Mouse (Mus musculus): Measurements from ENCODE around the gene Iscu. TPM values are rescaled to one million over a fixed set of nuclear protein-coding genes. Genes with fewer than 3 reads are reported as not detected.

Iscu gene
- polyA plus RNA-seq (2016; fragmentation: Nextera tagmentation; extraction: Ambion mirVana), result 113 and 117 TPM in 2 replicates

GRCm38 (mm10) chr5:113772450-113772895 lies at the start of gene Iscu, which contains the start of gene Sart3:
TSS of gene Iscu (plus strand) at chr5:113772748.
TSS of gene Sart3 (minus strand) at chr5:113772510.
- no peaks in the 10 kb centered on the region for H3K9me3 ChIP-seq
- ATAC-seq (ENCODE audit: low FRiP score, low read depth), result peak; percentile 84
- peak within 1 kb of the TSS; percentile 100 for H3K4me3 ChIP-seq
- no peaks in the 10 kb centered on the region for H3K27me3 ChIP-seq
- 0% methylated on average over 48 of the region's 49 CpGs for WGBS
- peaks cover 31% of the 10 kb centered on the region for H3K4me1 ChIP-seq
- H3K9ac ChIP-seq (replicated peaks), result peak within 1 kb of the TSS; percentile 92
- H3K36me3 ChIP-seq, result peaks cover 48% of the 10 kb centered on the region
- peak within 1 kb of the TSS; percentile 96 for H3K4me2 ChIP-seq (replicated peaks)
- peak within 1 kb of the TSS; percentile 99 for H3K27ac ChIP-seq (replicated peaks)

DNA sequence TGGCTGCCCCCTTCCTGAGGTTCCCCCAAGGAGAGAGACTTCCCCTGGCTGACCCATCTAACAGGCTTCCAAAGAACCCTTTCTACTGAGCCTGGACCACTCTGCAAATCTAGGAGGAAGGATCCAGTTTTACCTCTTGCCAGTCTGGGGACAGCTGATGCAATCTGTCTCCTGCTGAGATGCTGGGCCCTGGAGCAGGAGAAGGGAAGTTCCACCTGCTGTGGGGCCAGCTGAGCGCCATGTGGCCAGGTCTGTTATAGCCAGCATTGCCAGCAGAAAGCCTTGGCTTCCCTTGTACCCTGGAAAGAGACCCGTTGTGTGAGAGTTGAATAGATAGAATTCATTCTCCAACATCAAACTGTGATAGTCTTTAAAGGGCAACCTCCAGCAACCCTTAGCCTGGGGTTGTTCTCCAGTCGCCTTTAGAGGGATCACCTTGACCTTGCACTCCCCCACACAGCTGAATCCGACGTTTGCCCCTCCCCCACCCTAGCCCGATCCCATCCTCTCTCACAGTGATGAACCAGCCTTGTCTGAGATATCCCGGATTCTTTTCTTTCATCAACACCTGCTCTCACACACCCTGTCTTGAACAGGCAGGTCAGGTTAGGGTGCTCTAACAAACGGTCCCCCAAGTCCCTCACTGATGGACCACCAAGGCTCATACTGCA lies 48.8 kb upstream of the Iscu start:
- Histone ChIP-seq H3K9me3 (no peaks in the 10 kb centered on the region), H3K9ac (replicated peaks) (no peak overlapping the region), H3K36me3 (no peaks in the 10 kb centered on the region), H3K4me1 (peaks cover 10% of the 10 kb centered on the region; the same call in 1 of the 2 replicates), H3K4me3 (no peak overlapping the region), H3K27me3 (peaks cover under 1% of the 10 kb centered on the region; the same call in 1 of the 2 replicates), H3K27ac (replicated peaks) (no peak overlapping the region), H3K4me2 (replicated peaks) (no peak overlapping the region)
- 35% methylated on average over 8 of the region's 8 CpGs for WGBS
- ATAC-seq (ENCODE audit: low FRiP score, low read depth), result no peak

DNA sequence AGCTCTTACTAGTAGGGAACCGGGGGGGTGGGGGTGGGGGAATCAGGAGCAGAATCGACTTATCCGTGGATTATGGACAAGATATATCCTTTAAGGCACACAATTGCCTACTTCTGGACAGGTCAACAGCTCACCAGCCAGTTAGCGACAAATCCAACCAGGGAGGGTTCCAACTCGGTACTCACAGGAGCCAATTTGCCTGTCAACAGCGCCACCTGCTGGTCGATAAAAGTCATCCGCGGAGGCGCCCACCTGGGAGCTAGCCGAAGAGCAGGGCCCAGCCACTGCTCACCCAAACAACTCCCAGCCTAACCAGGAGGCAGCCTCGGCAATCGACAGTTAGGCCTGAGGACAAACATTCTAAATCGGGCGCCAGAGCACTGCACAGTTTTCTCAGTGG lies 48.1 kb upstream of the Iscu start, which contains the start of gene 1700069L16Rik:
Gene 1700069L16Rik (minus strand): TSS at position 327 of the 400 bp plus-strand sequence.
- 3% methylated on average over 15 of the region's 15 CpGs for WGBS
- Histone ChIP-seq H3K27ac (replicated peaks) (no peak within 1 kb of the TSS), H3K9ac (replicated peaks) (no peak within 1 kb of the TSS), H3K36me3 (no peaks in the 10 kb centered on the region), H3K27me3 (no peaks in the 10 kb centered on the region; the same call in 1 of the 2 replicates), H3K4me3 (no peak within 1 kb of the TSS), H3K4me1 (peaks cover 9% of the 10 kb centered on the region; the same call in 1 of the 2 replicates), H3K9me3 (no peaks in the 10 kb centered on the region), H3K4me2 (replicated peaks) (no peak within 1 kb of the TSS)
- ATAC-seq (ENCODE audit: low FRiP score, low read depth), result peak; percentile 27; the same call in 1 of the 2 replicates

GRCm38 (mm10) chr5:113725417-113725816 lies 47.1 kb upstream of the Iscu start:
- 68% methylated on average over 12 of the region's 12 CpGs for WGBS
- Histone ChIP-seq H3K27ac (replicated peaks) (no peak overlapping the region), H3K4me2 (replicated peaks) (no peak overlapping the region), H3K4me3 (no peak overlapping the region), H3K9me3 (no peaks in the 10 kb centered on the region), H3K27me3 (peaks cover 3% of the 10 kb centered on the region; the same call in 1 of the 2 replicates), H3K9ac (replicated peaks) (no peak overlapping the region), H3K36me3 (no peaks in the 10 kb centered on the region), H3K4me1 (peaks cover 9% of the 10 kb centered on the region)
- no peak for ATAC-seq (ENCODE audit: low FRiP score, low read depth)

DNA sequence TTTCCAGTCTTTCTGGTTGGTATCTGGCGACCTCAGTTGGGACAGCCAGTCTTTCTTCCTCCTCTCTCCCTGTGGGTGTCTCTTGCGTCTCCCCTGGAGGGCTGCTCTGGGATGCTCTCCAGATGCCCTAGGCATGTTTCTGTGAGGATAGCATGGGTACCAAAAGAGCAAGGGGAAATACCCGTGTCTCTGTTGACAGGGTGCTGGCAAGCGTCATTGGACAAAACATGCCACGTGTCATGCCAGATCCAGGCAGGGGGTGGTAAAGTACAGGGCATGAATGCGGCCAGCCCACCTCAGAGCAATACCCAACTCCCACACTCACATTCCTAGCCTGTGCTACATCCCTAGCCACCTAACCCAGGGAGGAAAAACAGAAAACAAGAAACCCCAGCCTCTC lies 45.9 kb upstream of the Iscu start:
- peaks cover 15% of the 10 kb centered on the region for H3K4me1 ChIP-seq
- 80% methylated on average over 6 of the region's 6 CpGs for WGBS
- no peak overlapping the region for H3K4me3 ChIP-seq
- no peaks in the 10 kb centered on the region for H3K36me3 ChIP-seq
- no peaks in the 10 kb centered on the region for H3K9me3 ChIP-seq
- H3K27me3 ChIP-seq, result peaks cover 3% of the 10 kb centered on the region; the same call in 1 of the 2 replicates
- H3K4me2 ChIP-seq (replicated peaks), result no peak overlapping the region
- no peak overlapping the region for H3K27ac ChIP-seq (replicated peaks)
- H3K9ac ChIP-seq (replicated peaks), result no peak overlapping the region
- ATAC-seq (ENCODE audit: low FRiP score, low read depth), result no peak

DNA sequence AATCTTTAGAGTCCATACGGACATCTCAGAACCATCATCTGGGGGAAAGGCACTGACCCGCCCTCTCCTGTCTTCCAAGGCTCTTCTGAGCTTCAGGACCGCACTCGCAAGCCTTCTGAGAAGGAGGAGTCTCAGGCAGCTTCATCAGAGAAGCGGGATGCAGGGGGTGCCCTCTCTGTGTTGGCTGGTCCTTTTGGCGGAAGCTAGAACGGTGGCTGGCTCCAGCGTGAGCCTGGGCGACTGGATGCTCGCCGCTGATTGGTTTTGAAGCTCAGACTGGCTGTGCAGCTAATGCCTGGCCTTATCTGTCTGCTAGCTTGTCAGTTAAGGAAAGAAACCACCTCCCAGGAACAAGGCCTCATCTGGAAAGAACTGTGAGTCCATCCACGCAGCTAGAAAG lies 45.3 kb upstream of the Iscu start:
- Histone ChIP-seq H3K9ac (replicated peaks) (no peak overlapping the region), H3K4me3 (no peak overlapping the region), H3K27ac (replicated peaks) (no peak overlapping the region), H3K9me3 (no peaks in the 10 kb centered on the region), H3K27me3 (peaks cover 3% of the 10 kb centered on the region; the same call in 1 of the 2 replicates), H3K36me3 (no peaks in the 10 kb centered on the region), H3K4me2 (replicated peaks) (no peak overlapping the region), H3K4me1 (peaks cover 15% of the 10 kb centered on the region)
- no peak for ATAC-seq (ENCODE audit: low FRiP score, low read depth)
- WGBS, result 74% methylated on average over 12 of the region's 12 CpGs

GRCm38 (mm10) chr5:113728011-113728410 lies 44.5 kb upstream of the Iscu start:
- Histone ChIP-seq H3K4me2 (replicated peaks) (no peak overlapping the region), H3K4me3 (no peak overlapping the region), H3K36me3 (no peaks in the 10 kb centered on the region), H3K9ac (replicated peaks) (no peak overlapping the region), H3K4me1 (peaks cover 15% of the 10 kb centered on the region), H3K9me3 (no peaks in the 10 kb centered on the region), H3K27me3 (peaks cover 3% of the 10 kb centered on the region; the same call in 1 of the 2 replicates), H3K27ac (replicated peaks) (no peak overlapping the region)
- no peak for ATAC-seq (ENCODE audit: low FRiP score, low read depth)
- 88% methylated on average over 7 of the region's 7 CpGs for WGBS

DNA sequence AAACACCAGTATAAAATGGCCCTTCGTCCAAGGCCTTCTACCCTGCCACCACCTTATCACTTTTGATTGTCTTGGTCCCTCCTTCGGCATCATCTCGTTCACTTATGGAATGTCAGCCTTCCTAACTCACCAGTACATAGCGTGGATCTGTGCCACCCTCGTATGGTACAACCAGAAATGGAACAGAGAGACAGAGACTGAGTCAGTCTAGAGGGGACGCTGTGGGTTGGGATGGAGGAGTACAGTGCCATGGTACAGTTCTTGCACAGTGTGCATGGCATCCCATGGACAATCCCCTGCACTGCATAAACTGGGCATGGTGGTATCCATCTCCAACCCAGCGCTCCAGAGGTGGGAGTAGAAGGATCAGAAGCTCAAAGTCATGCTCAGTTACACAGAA lies 43.9 kb upstream of the Iscu start:
- no peak overlapping the region for H3K27ac ChIP-seq (replicated peaks)
- no peaks in the 10 kb centered on the region for H3K36me3 ChIP-seq
- H3K4me2 ChIP-seq (replicated peaks), result no peak overlapping the region
- H3K4me1 ChIP-seq, result peaks cover 11% of the 10 kb centered on the region
- H3K4me3 ChIP-seq, result no peak overlapping the region
- no peak overlapping the region for H3K9ac ChIP-seq (replicated peaks)
- 86% methylated on average over 7 of the region's 7 CpGs for WGBS
- ATAC-seq (ENCODE audit: low FRiP score, low read depth), result no peak
- H3K9me3 ChIP-seq, result no peaks in the 10 kb centered on the region
- H3K27me3 ChIP-seq, result 0 out of 2 replicates have a peak, but pooled peaks cover 3% of the 10 kb centered on the region

DNA sequence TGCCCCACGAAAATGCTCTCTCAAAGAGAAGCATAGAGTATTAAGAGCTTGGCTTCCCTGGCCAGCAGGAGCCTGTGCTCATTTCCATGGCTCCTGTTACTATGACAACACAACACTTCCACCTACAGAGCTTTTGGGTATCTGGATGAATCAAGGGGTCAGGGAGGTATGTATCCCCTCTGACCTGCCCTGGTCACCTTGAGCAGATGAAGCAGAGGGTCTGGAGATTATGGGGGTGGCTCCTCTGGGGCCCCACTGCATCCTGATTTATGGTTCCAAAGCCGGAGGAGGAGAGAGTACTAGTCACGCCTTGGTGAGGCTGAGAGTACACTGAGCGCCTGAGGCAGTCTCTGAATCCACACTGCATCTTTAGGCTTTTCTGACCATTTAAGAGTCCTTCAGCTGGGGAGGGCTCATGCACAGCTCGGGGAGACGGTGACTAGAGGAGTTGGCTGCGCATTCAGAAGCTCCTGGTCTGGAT lies 41.9 kb upstream of the Iscu start:
- no peak overlapping the region for H3K4me3 ChIP-seq
- H3K27ac ChIP-seq (replicated peaks), result no peak overlapping the region; the same call in 1 of the 2 replicates
- 0 out of 2 replicates have a peak, but pooled peaks cover 3% of the 10 kb centered on the region for H3K27me3 ChIP-seq
- peaks cover 13% of the 10 kb centered on the region for H3K4me1 ChIP-seq
- ATAC-seq (ENCODE audit: low FRiP score, low read depth), result no peak
- H3K36me3 ChIP-seq, result no peaks in the 10 kb centered on the region
- H3K9me3 ChIP-seq, result no peaks in the 10 kb centered on the region
- H3K9ac ChIP-seq (replicated peaks), result no peak overlapping the region
- no peak overlapping the region for H3K4me2 ChIP-seq (replicated peaks)
- WGBS, result 63% methylated on average over 7 of the region's 7 CpGs

- no peak overlapping the region for H3K4me3 ChIP-seq
- ATAC-seq (ENCODE audit: low FRiP score, low read depth), result no peak
- no peak overlapping the region for H3K27ac ChIP-seq (replicated peaks)
- 88% methylated on average over 7 of the region's 7 CpGs for WGBS
- H3K9ac ChIP-seq (replicated peaks), result no peak overlapping the region
- no peak overlapping the region for H3K4me2 ChIP-seq (replicated peaks)
- 0 out of 2 replicates have a peak, but pooled peaks cover 3% of the 10 kb centered on the region for H3K27me3 ChIP-seq
- H3K9me3 ChIP-seq, result no peaks in the 10 kb centered on the region
- H3K36me3 ChIP-seq, result no peaks in the 10 kb centered on the region
- peaks cover 14% of the 10 kb centered on the region for H3K4me1 ChIP-seq
Measured at GRCm38 (mm10) chr5:113731174-113731573, 41.4 kb upstream of the Iscu start.

GRCm38 (mm10) chr5:113732182-113732581 lies 40.4 kb upstream of the Iscu start:
- Histone ChIP-seq H3K27me3 (0 out of 2 replicates have a peak, but pooled peaks cover 3% of the 10 kb centered on the region), H3K27ac (replicated peaks) (no peak overlapping the region), H3K4me1 (peaks cover 24% of the 10 kb centered on the region), H3K9me3 (no peaks in the 10 kb centered on the region), H3K4me3 (no peak overlapping the region), H3K36me3 (no peaks in the 10 kb centered on the region), H3K9ac (replicated peaks) (no peak overlapping the region), H3K4me2 (replicated peaks) (no peak overlapping the region)
- WGBS, result 26% methylated on average over 6 of the region's 6 CpGs
- ATAC-seq (ENCODE audit: low FRiP score, low read depth), result no peak

DNA sequence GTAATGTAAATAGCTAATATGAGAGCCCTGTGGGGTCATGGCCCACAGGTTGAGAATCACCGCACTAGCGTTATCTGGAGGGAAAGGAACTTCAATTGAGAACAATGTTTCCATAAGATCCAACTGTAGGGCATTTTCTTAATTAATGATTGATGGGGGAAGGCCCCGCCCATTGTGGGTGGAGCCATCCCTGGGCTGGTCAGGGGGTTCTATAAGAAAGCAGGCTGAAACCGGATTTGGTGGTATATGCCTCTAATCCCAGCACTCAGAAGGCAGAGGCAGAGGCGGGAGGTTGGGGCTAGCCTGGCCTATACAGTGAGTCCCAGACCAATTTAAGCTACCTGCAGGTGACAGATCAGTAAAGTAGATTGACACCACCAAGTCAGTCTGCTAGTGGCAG lies 38.2 kb upstream of the Iscu start:
- peaks cover 13% of the 10 kb centered on the region for H3K36me3 ChIP-seq
- WGBS, result 67% methylated on average over 5 of the region's 5 CpGs

More for the DNA sequence above, 38.2 kb upstream of the Iscu start:
- Histone ChIP-seq H3K9ac (replicated peaks) (no peak overlapping the region), H3K27ac (replicated peaks) (no peak overlapping the region), H3K27me3 (0 out of 2 replicates have a peak, but pooled peaks cover 3% of the 10 kb centered on the region), H3K4me3 (no peak overlapping the region), H3K4me1 (peaks cover 24% of the 10 kb centered on the region), H3K9me3 (no peaks in the 10 kb centered on the region), H3K4me2 (replicated peaks) (no peak overlapping the region)
- no peak for ATAC-seq (ENCODE audit: low FRiP score, low read depth)

Data from midbrain, embryonic 12.5 days (tissue).